Mouse (Mus musculus): ENCODE results near the gene Mtcl1. TPM values are rescaled to one million over a fixed set of nuclear protein-coding genes. Genes with fewer than 3 reads are reported as not detected.

Mtcl1 gene
- total RNA-seq, 1 experiment from 2014 or later, result not detected

- ATAC-seq (replicated peaks; ENCODE audit: low read depth, poor library complexity, severe bottlenecking), result no peak
These were observed 108.8 kb downstream of the Mtcl1 start for GRCm38 (mm10) chr17:66340798-66341197.

GRCm38 (mm10) chr17:66337929-66338328 is 111.6 kb downstream of the Mtcl1 start:
- no peak for ATAC-seq (replicated peaks; ENCODE audit: low read depth, poor library complexity, severe bottlenecking)

GRCm38 (mm10) chr17:66335568-66335967 is 114.0 kb downstream of the Mtcl1 start:
- no peak for ATAC-seq (replicated peaks; ENCODE audit: low read depth, poor library complexity, severe bottlenecking)

GRCm38 (mm10) chr17:66334894-66335293 is 114.7 kb downstream of the Mtcl1 start:
- no peak for ATAC-seq (replicated peaks; ENCODE audit: low read depth, poor library complexity, severe bottlenecking)

- no peak for ATAC-seq (replicated peaks; ENCODE audit: low read depth, poor library complexity, severe bottlenecking)
These were observed 118.3 kb downstream of the Mtcl1 start for GRCm38 (mm10) chr17:66331207-66331606.

DNA sequence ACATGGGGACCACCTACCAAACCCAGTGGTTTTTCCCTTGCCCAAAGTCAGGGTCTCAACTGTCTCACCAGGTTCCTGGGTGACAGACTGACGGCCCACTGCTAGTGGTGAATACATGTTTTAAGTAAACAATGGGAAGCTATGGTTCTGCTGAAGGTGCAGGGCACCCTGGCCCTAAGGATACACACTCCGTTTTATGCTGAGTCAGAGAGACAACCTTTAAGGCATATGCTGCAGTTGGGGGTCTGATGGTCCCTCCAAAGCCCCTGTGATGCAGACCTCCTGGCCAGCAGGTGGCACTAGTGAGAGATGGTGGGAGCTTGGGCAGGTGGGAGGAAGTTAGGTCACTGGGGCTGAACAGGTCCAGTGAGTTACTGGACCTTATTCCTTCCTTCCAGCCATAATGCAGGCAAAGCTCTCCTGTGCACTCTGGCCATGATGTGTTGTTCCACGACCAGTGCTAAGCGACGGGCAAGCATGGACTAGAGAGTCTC is 123.0 kb downstream of the Mtcl1 start:
- ATAC-seq (replicated peaks; ENCODE audit: low read depth, poor library complexity, severe bottlenecking), result no peak

DNA sequence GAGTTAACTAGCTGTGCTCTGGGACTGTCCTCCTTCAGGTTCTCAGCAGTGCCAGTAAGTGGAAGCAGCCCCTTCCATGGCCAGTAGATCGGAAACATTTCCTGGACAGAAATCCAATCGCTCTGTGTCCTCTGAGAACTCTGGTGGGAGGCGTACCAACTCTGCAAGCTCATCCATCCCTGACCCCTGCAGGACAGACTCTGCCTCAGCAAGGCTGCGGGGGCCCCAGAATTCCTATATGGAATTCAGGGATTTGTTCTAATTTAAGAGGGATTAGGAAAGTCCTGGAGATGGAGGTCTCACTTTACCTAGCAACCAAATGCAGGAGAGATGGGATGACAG is 123.4 kb downstream of the Mtcl1 start:
- ATAC-seq (replicated peaks; ENCODE audit: low read depth, poor library complexity, severe bottlenecking), result no peak

GRCm38 (mm10) chr17:66325440-66326203 is 123.9 kb downstream of the Mtcl1 start:
- ATAC-seq (replicated peaks; ENCODE audit: low read depth, poor library complexity, severe bottlenecking), result no peak

DNA sequence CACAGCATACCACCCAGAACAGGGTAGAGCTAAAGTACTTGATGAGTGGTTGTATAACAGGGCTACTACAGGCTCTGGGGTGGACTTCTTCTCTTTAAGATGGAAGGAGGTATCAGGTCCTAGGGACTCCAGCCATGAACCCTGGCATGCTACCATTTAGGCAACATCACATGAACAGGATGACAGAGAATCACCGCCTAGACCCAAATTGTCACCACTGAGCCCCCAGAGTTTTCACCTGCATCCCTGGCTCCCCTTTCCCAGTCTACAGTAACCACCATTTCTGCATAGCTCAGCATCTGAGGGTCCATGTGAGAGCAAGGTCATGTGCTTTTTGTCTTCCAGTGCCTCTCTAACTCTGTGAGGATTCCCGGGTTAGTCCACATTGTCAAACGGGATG is 124.7 kb downstream of the Mtcl1 start:
- ATAC-seq (replicated peaks; ENCODE audit: low read depth, poor library complexity, severe bottlenecking), result no peak

DNA sequence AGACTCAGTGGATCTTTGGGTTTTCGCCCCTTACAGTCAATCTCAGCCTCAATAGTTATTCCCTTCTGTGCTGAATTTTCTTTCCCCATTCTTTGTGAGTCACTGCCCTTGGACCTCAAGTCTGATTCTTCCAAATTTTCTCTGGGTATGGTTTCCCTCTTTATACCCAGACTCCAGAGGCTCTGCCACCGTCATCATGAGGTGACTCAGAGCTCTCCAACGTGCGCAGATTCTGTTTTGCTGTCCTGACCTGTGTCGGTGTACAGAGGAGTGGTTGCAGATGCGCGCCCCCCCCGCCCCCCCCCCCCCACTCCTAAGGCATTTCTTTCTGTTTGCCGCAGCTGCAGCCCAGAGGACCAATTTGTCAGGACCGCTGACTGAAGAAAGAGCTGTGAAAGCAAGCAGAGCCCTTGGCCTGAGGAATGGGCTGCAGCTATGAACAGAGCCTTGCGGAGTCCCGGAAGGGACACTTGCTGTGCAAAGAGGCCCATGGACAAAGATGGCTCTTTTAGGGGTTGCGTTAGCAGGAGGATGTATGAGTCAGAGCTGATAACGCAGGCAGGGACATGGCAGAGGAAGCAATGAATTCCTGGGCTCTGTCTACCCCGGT is 126.8 kb downstream of the Mtcl1 start:
- no peak for ATAC-seq (replicated peaks; ENCODE audit: low read depth, poor library complexity, severe bottlenecking)

DNA sequence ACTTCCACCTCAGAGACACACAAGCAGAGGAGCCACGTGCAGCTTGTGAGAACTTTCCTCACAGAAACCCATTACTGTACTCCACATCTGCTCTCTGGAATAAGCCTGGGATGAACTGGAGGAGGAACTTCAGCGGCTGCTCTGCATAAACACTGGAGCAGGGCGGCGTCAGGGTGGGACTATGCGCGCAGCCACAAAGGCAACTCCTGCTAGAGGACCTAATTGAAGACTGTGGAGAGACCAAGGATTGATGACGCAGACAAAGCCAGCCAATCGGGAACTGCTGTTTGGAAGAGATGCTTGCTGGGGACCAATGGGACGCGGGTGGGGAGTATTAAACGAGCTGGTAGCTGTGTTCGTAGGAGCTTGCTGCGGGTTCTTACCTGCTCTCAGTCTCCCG is 127.6 kb downstream of the Mtcl1 start:
- ATAC-seq (replicated peaks; ENCODE audit: low read depth, poor library complexity, severe bottlenecking), result no peak

DNA sequence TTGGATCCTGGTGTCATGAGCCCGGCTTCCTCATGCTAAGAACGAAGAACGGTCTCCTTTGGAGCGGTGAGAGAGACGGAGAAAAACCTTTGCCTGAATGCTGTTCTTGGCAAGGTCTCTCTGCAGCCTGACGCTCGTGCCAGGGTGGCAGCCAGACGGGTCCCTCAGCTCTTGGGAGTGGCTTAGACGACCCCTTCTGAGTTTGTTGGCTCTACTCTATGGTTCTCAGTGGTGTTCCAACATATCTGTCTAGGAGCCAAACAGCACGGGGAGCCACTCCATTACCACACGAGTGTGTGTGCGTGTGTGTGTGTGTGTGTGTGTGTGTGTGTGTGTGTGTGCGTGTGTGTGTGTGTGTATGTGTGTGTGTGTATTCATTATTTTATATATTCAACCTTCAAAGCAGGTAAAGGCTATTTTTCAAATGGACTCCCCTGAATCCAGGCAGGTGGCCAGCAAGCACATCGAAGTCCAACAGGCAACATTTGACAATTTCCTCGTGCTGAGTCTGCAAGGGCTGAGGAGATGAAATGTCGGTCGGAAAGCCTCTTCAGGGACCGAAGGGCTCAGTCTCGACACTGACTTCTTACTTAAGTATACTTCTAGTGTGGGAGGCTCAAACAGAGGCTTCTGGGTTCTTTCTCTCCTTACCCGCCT is 128.7 kb downstream of the Mtcl1 start:
- no peak for ATAC-seq (replicated peaks; ENCODE audit: low read depth, poor library complexity, severe bottlenecking)

GRCm38 (mm10) chr17:66318031-66318430 is 131.5 kb downstream of the Mtcl1 start:
- no peak for ATAC-seq (replicated peaks; ENCODE audit: low read depth, poor library complexity, severe bottlenecking)

DNA sequence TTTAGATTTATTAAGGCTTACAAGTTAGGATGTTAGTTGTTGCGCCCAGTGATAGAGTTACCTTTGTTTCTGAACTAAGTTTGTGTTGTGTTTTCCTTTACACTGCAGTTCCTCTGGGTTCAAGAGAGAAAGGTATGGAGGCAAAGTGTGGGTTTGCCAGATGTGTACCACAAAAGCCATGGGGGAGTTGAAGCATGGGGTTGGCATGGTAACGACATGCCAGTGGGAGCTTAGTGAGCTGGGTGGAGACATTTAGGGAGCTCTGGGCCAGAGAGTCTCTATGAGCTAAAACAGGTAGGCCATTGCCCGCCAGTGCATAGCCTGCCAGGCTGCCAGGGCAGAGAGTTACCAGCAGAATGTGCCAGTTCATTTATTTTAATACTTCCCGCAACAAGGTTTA is 132.0 kb downstream of the Mtcl1 start:
- ATAC-seq (replicated peaks; ENCODE audit: low read depth, poor library complexity, severe bottlenecking), result no peak

DNA sequence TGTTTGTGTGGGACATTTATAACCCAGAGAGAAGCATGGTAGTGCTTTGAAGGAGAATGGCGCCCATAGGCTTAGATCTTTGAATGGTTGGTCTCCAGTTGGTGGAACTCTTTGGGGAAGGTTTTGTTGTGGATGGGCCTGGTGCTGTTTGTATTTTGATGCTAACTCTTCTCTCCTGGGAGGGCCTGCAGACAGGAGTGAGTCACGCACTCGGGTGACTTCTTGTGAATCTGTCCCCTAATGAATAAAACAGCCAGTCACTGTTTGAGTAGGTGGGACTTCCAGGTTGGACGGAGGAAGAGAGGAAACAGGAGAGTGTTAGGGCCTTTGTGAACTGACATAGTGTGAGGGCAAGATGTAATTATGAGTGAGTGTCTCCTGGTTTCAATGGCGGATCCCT is 132.4 kb downstream of the Mtcl1 start:
- no peak for ATAC-seq (replicated peaks; ENCODE audit: low read depth, poor library complexity, severe bottlenecking)

DNA sequence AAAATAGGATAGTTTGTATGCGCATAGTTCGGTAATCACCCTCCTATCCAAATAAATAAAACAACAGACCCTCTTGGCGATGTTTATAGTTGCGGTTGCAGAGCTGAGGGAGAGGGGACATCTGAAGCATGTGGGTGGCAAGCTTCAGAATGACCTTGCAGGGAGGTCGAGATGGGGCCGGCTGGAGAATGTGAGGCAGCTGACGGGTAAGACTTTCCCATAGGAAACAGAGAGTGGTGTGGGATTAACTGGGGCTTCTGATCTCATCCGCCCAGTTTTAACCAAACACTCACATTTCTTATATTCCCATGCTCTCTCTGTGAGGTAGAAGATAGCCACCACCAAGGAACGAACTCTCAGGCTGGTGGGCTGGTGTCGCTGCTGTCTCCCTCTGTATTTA is 134.1 kb downstream of the Mtcl1 start:
- ATAC-seq (replicated peaks; ENCODE audit: low read depth, poor library complexity, severe bottlenecking), result no peak

DNA sequence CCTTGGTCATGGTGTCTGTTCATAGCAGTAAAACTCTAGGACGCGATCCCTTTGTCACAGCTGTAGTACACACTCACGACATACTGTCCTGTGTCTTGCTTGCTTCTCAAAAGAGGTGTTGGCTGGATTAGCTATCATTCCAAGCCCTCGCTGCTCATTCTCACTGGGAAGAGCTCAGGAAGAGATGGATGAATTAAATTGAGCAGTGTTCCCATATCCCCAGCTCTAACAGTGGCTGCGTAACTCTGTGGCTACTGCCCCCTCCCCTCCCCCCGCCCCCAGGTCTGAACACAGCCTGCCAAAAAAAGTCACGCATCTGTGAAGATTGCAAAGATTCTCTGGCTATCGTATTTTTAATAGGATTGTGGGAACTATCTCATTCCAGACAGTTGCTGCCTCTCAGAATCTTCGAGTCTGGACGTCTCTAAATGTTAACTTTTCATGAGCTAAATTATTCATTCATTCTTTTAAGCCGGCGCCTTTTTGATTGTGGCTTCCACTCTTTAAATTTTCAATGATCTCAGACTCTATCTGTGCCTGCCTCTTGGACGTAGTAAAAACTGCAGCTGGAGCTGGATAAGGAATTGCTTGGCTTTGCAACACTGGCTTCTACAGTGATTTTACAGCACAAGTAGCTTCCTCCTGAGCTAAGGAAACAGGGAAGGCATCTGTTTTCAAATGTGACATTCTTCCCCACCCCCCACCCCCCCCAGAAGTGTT is 134.8 kb downstream of the Mtcl1 start:
- no peak for ATAC-seq (replicated peaks; ENCODE audit: low read depth, poor library complexity, severe bottlenecking)

DNA sequence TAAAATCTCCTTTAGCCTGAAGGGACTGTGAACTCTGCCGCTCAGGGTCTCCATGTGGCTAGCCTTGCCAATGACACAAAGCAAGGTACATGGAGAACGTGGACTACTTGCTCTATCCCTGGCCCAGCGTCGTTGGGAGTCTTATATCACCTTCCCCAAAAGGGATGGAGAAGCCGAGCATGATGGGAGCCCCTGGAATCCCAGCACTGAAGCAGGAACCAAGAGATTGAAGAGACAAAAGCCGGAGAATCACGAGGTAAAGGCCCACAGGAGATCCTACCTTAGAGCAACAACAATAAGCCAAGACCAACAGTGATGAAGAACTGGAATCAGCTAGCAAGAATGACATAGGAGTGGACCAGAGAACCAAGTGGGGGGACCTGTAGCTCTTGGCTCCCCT is 147.6 kb downstream of the Mtcl1 start:
- ATAC-seq (replicated peaks; ENCODE audit: low read depth, poor library complexity, severe bottlenecking), result no peak

GRCm38 (mm10) chr17:66301267-66301666 is 148.3 kb downstream of the Mtcl1 start:
- ATAC-seq (replicated peaks; ENCODE audit: low read depth, poor library complexity, severe bottlenecking), result no peak

- ATAC-seq (replicated peaks; ENCODE audit: low read depth, poor library complexity, severe bottlenecking), result no peak
These were observed 151.8 kb downstream of the Mtcl1 start for GRCm38 (mm10) chr17:66297721-66298120.

DNA sequence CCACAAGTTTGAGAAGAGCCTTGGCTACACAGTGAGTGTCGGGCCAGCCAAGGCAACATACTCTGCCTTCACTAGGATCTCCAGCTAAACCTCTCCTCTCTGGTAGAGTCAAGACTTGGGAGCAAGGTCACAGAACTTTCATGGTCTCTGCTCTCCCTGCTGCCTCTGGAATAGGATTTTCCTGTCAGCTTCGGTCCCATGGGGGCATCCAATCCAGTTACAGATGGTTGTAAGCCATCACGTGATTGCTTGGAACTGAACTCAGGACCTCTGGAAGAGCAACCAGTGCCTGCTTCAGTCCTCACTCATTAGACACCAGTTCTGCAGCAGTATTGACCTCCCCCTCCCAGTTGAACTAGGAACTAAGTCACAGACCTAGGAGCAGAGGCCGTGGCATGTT is 156.0 kb downstream of the Mtcl1 start:
- no peak for ATAC-seq (replicated peaks; ENCODE audit: low read depth, poor library complexity, severe bottlenecking)

Data from common myeloid progenitor, adult 5-6 weeks (primary cell).